In the genomic region with DNA sequence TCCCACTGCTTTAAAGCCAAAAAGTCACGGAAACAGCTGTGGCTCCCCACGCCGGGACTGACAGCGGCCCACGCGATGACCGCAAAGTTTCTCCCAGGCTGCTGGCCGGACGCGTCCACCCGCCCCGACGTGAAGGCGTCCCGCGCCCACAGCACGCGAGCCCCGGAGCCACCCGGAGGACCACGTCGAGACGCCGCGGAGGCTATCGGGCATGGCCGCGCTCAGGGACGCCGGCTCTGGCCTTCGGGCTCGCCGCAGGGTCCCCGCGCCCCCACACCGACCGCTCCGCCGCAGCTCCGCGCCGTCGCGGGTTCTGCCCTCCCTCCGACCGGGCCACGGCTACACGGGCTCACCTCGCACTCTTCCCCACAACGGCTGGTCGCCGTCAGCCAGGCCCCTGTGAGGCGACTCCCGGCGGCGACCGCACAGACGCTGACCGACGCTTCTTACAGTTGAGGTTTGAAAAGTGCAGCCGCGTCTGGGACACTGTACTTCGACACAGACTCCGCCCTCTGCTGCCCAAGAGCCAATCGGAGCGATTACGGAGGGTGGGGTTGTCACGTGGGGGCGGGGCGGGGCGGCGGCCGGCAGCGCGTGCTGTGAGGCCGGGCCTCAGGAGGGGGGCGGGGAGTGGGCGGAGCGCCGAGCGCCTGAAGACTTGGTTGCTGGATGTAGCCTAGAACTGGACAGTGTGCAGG, we compare ENCODE assay signal across 7 mouse cellular contexts. TPM values are rescaled to one million over a fixed set of nuclear protein-coding genes. Genes with fewer than 3 reads are reported as not detected.
DNase-seq lines count a peak whose midpoint lies in the region; ATAC-seq and TF ChIP-seq lines count a peak whose summit lies in the region.

A gene (minus strand): TSS at position 504 of the 698 bp plus-strand sequence.

- intact Hi-C loops in left cerebral cortex, postnatal 4 days (cut with DNase I), result no loop called here

- peak within 1 kb of the TSS; percentile 91 for H3K27ac ChIP-seq in intestine, embryonic 15.5 days
- H3K27ac ChIP-seq in midbrain, embryonic 12.5 days (replicated peaks), result peak within 1 kb of the TSS; percentile 52
- H3K27ac ChIP-seq in small intestine, adult 2 months (ENCODE audit: insufficient read depth, low read depth, low read length), result peak within 1 kb of the TSS; percentile 97

- under 1% methylated on average over 76 of the region's 81 CpGs for WGBS in intestine, embryonic 15.5 days
- under 1% methylated on average over 70 of the region's 81 CpGs for WGBS in midbrain, embryonic 12.5 days
- WGBS in small intestine, adult 2 months, result under 1% methylated on average over 79 of the region's 81 CpGs

- ATAC-seq in intestine, embryonic 15.5 days, result peak; percentile 99
- ATAC-seq in midbrain, embryonic 12.5 days (ENCODE audit: low FRiP score, low read depth), result peak; percentile 99

- TF ChIP-seq POLR2A in small intestine, adult 2 months (IDR thresholded peaks at IDR 0.05; ENCODE audit: low read depth, low read length), result peak; percentile 98

- H3K9me3 ChIP-seq in intestine, embryonic 15.5 days, result no peaks in the 10 kb centered on the region
- H3K9me3 ChIP-seq in midbrain, embryonic 12.5 days, result no peaks in the 10 kb centered on the region

- no peaks in the 10 kb centered on the region for H3K36me3 ChIP-seq in intestine, embryonic 15.5 days
- no peaks in the 10 kb centered on the region for H3K36me3 ChIP-seq in midbrain, embryonic 12.5 days
- 0 out of 2 replicates have a peak, but pooled peaks cover 1% of the 10 kb centered on the region for H3K36me3 ChIP-seq in small intestine, adult 2 months (ENCODE audit: control insufficient read depth, insufficient read depth, low read length)

- no peak for TF ChIP-seq CTCF in small intestine, adult 2 months (IDR thresholded peaks at IDR 0.05; ENCODE audit: extremely low read depth, insufficient read length, insufficient replicate concordance, low read depth, low read length)

- H3K4me1 ChIP-seq in intestine, embryonic 15.5 days (replicated peaks), result no peaks in the 10 kb centered on the region
- peaks cover 4% of the 10 kb centered on the region; the same call in 1 of the 2 replicates for H3K4me1 ChIP-seq in midbrain, embryonic 12.5 days
- 0 out of 2 replicates have a peak, but pooled peaks cover 2% of the 10 kb centered on the region for H3K4me1 ChIP-seq in small intestine, adult 2 months (ENCODE audit: control insufficient read depth, insufficient read depth, insufficient read length, low read length)

- H3K4me3 ChIP-seq in intestine, embryonic 15.5 days (replicated peaks), result peak within 1 kb of the TSS; percentile 94
- H3K4me3 ChIP-seq in midbrain, embryonic 12.5 days, result peak within 1 kb of the TSS; percentile 83
- peak within 1 kb of the TSS; percentile 98 for H3K4me3 ChIP-seq in small intestine, adult 2 months (ENCODE audit: low read depth, low read length)

- H3K27me3 ChIP-seq in intestine, embryonic 15.5 days (replicated peaks), result no peaks in the 10 kb centered on the region
- no peaks in the 10 kb centered on the region; the same call in 1 of the 2 replicates for H3K27me3 ChIP-seq in midbrain, embryonic 12.5 days
- no peaks in the 10 kb centered on the region for H3K27me3 ChIP-seq in small intestine, adult 2 months (ENCODE audit: control insufficient read depth, insufficient read depth, low read length)

- DNase-seq in adrenal gland, adult 2 months, result peak; percentile 96
- DNase-seq in embryo, embryonic 11 days, result peak; percentile 96
- peak; percentile 97 for DNase-seq in gastrocnemius, postnatal 25 days
- peak; percentile 96 for DNase-seq in left cerebral cortex, postnatal 4 days

- peak within 1 kb of the TSS; percentile 82 for H3K9ac ChIP-seq in intestine, embryonic 15.5 days
- peak within 1 kb of the TSS; percentile 70 for H3K9ac ChIP-seq in midbrain, embryonic 12.5 days (replicated peaks)

- H3K4me2 ChIP-seq in intestine, embryonic 15.5 days (replicated peaks), result peak within 1 kb of the TSS; percentile 74
- H3K4me2 ChIP-seq in midbrain, embryonic 12.5 days (replicated peaks), result peak within 1 kb of the TSS; percentile 70

RNA-seq across cellular contexts. Expression of the gene that starts here (rescaled TPM):
- 10 to 100 TPM in 1 of 2 experiments, 1 to 10 TPM in 1; 9.6 to 15.5 TPM for total RNA-seq in adrenal gland, adult 2 months (2021)
- polyA plus RNA-seq in adrenal gland, adult 2 months (2012; rRNA removed), result 1.0 and 1.1 TPM in 2 replicates
- 1 to 10 TPM; 4.6 to 5.8 TPM for total RNA-seq in gastrocnemius, postnatal 25 days (2021)
- polyA plus RNA-seq in intestine, embryonic 15.5 days (2015; fragmentation: Nextera tagmentation; extraction: Ambion mirVana), result 13.9 and 15.4 TPM in 2 replicates
- total RNA-seq in left cerebral cortex, postnatal 4 days (2021), result 1 to 10 TPM; 5.4 to 7.0 TPM
- 8.7 and 10.4 TPM in 2 replicates for polyA plus RNA-seq in midbrain, embryonic 12.5 days (2016; fragmentation: Nextera tagmentation; extraction: Ambion mirVana)
- 1.3 and 11.0 TPM in 2 replicates for polyA plus RNA-seq in small intestine, adult 2 months (2012; rRNA removed)

Comparison
In these comparisons a context has a peak if more than half of its experiments do, and no peak if none do; other contexts are left out.
1. Peak in every context shown above with its lines: DNase-seq, ATAC-seq, H3K4me3 ChIP-seq and H3K27ac ChIP-seq.